Mouse (Mus musculus) liver, embryonic 13.5 days (tissue): ENCODE data around the gene Prdm5. TPM values are rescaled to one million over a fixed set of nuclear protein-coding genes. Genes with fewer than 3 reads are reported as not detected.

Source experiments
- ATAC-seq: fragments of 200-750 bp; cut with Nextera tagmentation; 2 replicates; pipeline ENCODE4 v1.8.0; 2017; ENCODE audit warnings: low read depth, mild to moderate bottlenecking, moderate number of reproducible peaks, moderate library complexity
- DNase-seq: peaks from one replicate; pipeline ENCODE4 v3.0.0; 2022
- H3K27ac ChIP-seq: fragments of 300-500 bp; sonication (generic); 2 replicates; pipeline ENCODE4 v1.5.1; 2015; ENCODE audit warnings: moderate library complexity, mild to moderate bottlenecking, inconsistent platforms
- H3K27me3 ChIP-seq: fragments of 300-500 bp; sonication (generic); 2 replicates; pipeline ENCODE4 v1.6.1; 2015; ENCODE audit warnings: mild to moderate bottlenecking, inconsistent platforms
- H3K36me3 ChIP-seq: fragments of 300-500 bp; sonication (generic); 2 replicates; pipeline ENCODE4 v1.6.1; 2015; ENCODE audit warnings: mild to moderate bottlenecking, inconsistent platforms
- H3K4me1 ChIP-seq: fragments of 300-500 bp; sonication (generic); replicated peaks from 2 replicates; pipeline ENCODE4 v1.6.1; 2015; ENCODE audit warnings: inconsistent platforms
- H3K4me2 ChIP-seq: fragments of 300-500 bp; sonication (generic); 2 replicates; pipeline ENCODE4 v1.6.1; 2015; ENCODE audit warnings: inconsistent platforms, mild to moderate bottlenecking, moderate library complexity
- H3K4me3 ChIP-seq: fragments of 300-500 bp; sonication (generic); replicated peaks from 2 replicates; pipeline ENCODE4 v1.5.1; 2015; ENCODE audit warnings: mild to moderate bottlenecking, inconsistent platforms
- H3K9ac ChIP-seq: fragments of 300-500 bp; sonication (generic); 2 replicates; pipeline ENCODE4 v1.6.1; 2015; ENCODE audit warnings: mild to moderate bottlenecking, inconsistent platforms
- H3K9me3 ChIP-seq: fragments of 300-500 bp; sonication (generic); replicated peaks from 2 replicates; pipeline ENCODE4 v1.6.1; 2016; ENCODE audit warnings: inconsistent platforms
- WGBS: fragments of 180-500 bp; shearing (Covaris S2); methylation state at CpG from one replicate; pipeline ENCODE4 v1.1.7; 2015; ENCODE audit not compliant: insufficient replicate concordance; 5-methylcytosine and 5-hydroxymethylcytosine counted together
- polyA plus RNA-seq: library from polyadenylated mRNA; unstranded; fragments of >200 nt; fragmentation: Nextera tagmentation; extraction: Ambion mirVana; gene quantifications from 2 replicates; pipeline ENCODE4 v1.2.1, GENCODE M21; 2015

The Prdm5 gene
- polyA plus RNA-seq, 1 experiment from 2014 or later: 2.8 TPM

DNA sequence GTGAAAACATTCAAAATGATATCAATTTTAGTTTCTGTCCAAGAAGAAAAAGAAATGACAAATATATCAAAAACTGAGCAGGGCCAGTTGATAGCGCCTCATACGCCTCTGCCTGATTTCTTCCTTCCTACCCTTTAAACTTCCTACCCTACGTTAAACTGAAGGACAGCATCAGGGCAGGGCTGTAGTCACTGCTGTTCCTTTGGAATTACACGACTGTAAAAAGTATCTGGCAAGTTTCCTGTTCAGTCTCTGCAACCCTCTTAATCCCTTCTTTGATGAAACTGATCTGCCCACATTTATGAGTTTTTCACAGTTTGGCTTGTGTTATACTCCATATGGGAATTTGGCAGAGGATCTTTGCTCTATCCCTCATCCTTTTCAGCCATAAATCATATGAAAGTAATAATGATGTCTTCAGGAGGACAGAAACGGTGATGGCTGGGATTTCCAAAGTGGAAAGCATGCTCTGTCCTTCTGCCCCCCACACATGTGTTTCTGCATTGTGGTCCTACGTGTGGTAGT, 93.0 kb downstream of the Prdm5 start:
- H3K27ac ChIP-seq: no peak overlapping the region
- DNase-seq (no peak), ATAC-seq (no peak)
- no peaks in the 10 kb centered on the region for H3K36me3 ChIP-seq
- H3K4me1 ChIP-seq: no peaks in the 10 kb centered on the region
- no peak overlapping the region for H3K4me2 ChIP-seq
- H3K9ac ChIP-seq: no peak overlapping the region
- no peaks in the 10 kb centered on the region for H3K27me3 ChIP-seq
- 68% methylated on average over 6 of the region's 6 CpGs for WGBS
- H3K9me3 ChIP-seq: no peaks in the 10 kb centered on the region
- H3K4me3 ChIP-seq: no peak overlapping the region

DNA sequence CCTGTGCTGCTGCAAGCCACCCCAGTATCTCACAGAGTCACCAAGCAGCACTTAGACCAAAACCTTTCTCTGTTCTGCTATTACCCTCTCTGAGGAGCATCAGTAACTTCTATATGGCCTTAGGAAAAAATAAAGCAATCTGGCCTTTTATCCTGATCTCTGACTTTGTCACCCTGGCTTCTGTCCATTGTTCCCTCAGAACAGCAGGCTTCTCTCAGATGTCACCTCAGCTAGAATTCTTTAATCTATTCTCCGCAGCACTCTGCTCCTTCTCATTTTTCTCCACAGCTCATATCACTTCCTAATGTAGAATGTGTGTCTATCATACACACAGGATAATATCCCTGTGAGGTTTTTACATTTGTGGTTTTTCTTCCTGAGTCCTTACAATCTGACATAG, 99.5 kb downstream of the Prdm5 start:
- H3K4me3 ChIP-seq: no peak overlapping the region
- no peaks in the 10 kb centered on the region for H3K9me3 ChIP-seq
- no peak overlapping the region for H3K4me2 ChIP-seq
- WGBS: 83% methylated on average over 1 of the region's 1 CpGs
- no peak overlapping the region for H3K9ac ChIP-seq
- ATAC-seq (no peak), DNase-seq (no peak)
- H3K36me3 ChIP-seq: 0 out of 2 replicates have a peak, but pooled peaks cover 3% of the 10 kb centered on the region
- no peaks in the 10 kb centered on the region for H3K4me1 ChIP-seq
- no peak overlapping the region for H3K27ac ChIP-seq
- H3K27me3 ChIP-seq: no peaks in the 10 kb centered on the region

DNA sequence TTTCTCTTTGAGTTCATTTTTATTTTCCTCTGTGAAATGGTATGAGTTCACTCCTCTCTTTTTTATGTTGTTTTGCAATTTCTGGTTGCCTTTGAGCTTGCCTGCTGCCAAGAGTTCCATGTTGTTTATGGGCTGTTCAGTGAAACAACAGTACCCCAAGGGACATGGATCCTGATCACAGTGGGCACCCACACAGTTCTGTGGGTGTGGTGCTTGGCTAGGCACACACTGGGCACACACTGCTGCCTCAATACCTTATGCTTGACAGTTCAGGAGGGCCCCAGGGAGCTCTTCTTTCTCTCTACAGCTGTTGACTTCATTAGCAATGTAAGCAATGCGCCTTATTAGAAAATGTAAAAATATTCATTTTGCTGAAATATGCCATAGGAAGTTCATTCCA, 110.0 kb downstream of the Prdm5 start:
- Histone ChIP-seq H3K4me1 (no peaks in the 10 kb centered on the region), H3K27me3 (no peaks in the 10 kb centered on the region), H3K9ac (no peak overlapping the region), H3K4me3 (no peak overlapping the region), H3K27ac (no peak overlapping the region), H3K4me2 (no peak overlapping the region), H3K9me3 (no peaks in the 10 kb centered on the region), H3K36me3 (0 out of 2 replicates have a peak, but pooled peaks cover 5% of the 10 kb centered on the region)
- WGBS: 63% methylated on average over 1 of the region's 1 CpGs
- no peak for ATAC-seq
- no peak for DNase-seq

DNA sequence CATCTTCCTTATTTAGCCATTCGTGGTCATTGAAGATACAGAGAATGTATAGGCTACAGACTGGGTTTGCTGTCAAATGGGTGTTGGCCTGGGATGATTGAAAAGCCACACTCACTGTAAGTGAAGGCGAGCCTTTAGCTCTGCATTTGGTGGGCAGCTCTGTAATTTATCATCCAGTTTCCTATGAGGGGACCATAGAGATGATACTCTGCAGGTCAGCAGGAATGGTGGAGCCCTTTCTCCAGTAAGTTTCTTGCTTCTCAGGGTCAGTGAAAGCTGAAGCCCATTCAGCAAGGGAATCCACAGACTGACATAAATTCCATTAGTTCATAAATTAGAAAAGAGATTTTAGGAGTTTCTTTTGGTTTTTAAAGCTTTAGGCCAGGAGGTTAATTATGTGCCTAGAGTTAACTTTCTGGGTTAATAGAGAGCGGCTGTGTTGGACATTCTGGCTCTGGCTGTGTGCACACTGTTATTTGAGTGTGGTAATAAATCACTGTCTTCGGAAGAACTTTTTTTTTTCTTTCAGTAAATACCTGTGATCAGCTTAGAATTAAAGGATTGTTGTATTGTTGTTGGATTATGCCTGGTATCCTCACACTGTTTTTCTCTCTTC, 113.4 kb downstream of the Prdm5 start:
- Histone ChIP-seq H3K4me3 (no peak overlapping the region), H3K36me3 (0 out of 2 replicates have a peak, but pooled peaks cover 4% of the 10 kb centered on the region), H3K4me2 (no peak overlapping the region), H3K27ac (no peak overlapping the region), H3K9me3 (no peaks in the 10 kb centered on the region), H3K9ac (no peak overlapping the region), H3K4me1 (no peaks in the 10 kb centered on the region), H3K27me3 (no peaks in the 10 kb centered on the region)
- ATAC-seq (no peak), DNase-seq (no peak)
- WGBS: 68% methylated on average over 4 of the region's 4 CpGs

DNA sequence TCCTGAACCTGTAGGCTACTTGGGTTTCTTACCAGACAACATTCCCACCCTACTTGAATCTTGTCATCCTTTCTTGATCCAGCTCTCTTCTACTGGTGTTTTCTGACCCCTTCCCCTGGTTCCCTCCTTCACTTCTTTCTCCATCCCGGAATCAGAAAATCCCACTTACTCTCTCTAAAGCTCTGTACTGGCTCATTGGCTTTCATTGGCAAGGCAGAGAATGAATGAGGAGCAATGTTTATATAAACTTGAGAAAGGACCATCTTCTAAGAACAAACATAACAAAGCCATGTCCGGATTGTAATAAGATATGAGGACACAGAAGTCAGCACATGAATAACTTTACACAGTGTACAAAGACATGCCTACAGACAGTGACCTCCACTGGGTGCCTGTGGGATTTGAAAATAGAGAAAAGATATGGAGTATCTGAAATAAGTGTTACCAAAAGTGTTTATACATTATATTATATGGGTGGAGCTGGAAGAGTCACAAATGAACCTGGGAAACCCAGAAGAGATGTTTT, 127.9 kb downstream of the Prdm5 start:
- no peaks in the 10 kb centered on the region for H3K9me3 ChIP-seq
- H3K27me3 ChIP-seq: no peaks in the 10 kb centered on the region
- ATAC-seq (no peak), DNase-seq (no peak)
- H3K9ac ChIP-seq: no peak overlapping the region
- 66% methylated on average over 2 of the region's 2 CpGs for WGBS
- H3K36me3 ChIP-seq: no peaks in the 10 kb centered on the region
- no peak overlapping the region for H3K27ac ChIP-seq
- H3K4me2 ChIP-seq: no peak overlapping the region
- no peak overlapping the region for H3K4me3 ChIP-seq
- no peaks in the 10 kb centered on the region for H3K4me1 ChIP-seq

DNA sequence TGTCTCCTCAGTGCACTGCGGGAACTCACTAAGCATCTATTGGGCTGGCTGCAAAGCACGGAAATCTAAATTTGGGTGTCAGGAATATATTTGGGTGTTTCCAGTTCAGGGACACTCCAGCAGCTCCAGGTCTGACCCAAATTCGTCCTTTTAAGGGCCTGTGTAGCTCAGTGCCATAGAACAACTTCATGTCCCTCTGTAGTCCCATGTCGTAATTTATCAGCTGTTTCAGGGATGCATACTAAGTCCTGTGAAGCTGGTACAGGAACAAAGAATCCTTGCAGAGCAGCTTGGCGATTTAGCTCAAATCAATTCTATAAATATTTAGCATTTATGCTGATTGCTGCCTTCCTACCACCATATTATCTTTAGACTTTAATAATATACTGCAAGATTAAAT, 136.6 kb downstream of the Prdm5 start:
- 66% methylated on average over 5 of the region's 5 CpGs for WGBS
- Histone ChIP-seq H3K36me3 (no peaks in the 10 kb centered on the region), H3K4me1 (no peaks in the 10 kb centered on the region), H3K4me3 (no peak overlapping the region), H3K9ac (no peak overlapping the region), H3K9me3 (no peaks in the 10 kb centered on the region), H3K4me2 (no peak overlapping the region), H3K27ac (no peak overlapping the region), H3K27me3 (no peaks in the 10 kb centered on the region)
- DNase-seq (no peak), ATAC-seq (no peak)

DNA sequence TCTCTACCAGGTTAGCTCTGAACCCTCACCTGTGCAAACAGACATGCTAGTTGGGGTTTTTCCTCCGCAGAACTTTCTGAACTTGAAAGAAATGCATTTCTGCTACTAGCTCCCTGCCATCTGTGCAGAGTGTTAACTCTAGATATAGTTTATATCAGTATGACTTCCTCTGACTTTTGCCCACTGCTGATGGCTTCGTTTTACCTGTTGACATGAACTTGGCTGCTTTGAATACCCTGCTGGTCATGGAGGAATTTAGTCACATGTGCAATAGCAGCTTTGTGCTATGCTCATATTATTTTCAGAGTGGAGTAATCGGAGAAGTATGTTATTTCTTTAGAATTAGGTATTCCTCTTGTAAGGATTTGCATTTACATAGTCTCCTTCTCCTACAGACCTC, 142.9 kb downstream of the Prdm5 start:
- H3K9me3 ChIP-seq: no peaks in the 10 kb centered on the region
- DNase-seq: no peak
- ATAC-seq: no peak
- 48% methylated on average over 3 of the region's 3 CpGs for WGBS
- no peak overlapping the region for H3K27ac ChIP-seq
- no peak overlapping the region for H3K9ac ChIP-seq
- no peaks in the 10 kb centered on the region for H3K27me3 ChIP-seq
- no peaks in the 10 kb centered on the region for H3K4me1 ChIP-seq
- H3K4me2 ChIP-seq: no peak overlapping the region
- no peaks in the 10 kb centered on the region for H3K36me3 ChIP-seq
- H3K4me3 ChIP-seq: no peak overlapping the region

DNA sequence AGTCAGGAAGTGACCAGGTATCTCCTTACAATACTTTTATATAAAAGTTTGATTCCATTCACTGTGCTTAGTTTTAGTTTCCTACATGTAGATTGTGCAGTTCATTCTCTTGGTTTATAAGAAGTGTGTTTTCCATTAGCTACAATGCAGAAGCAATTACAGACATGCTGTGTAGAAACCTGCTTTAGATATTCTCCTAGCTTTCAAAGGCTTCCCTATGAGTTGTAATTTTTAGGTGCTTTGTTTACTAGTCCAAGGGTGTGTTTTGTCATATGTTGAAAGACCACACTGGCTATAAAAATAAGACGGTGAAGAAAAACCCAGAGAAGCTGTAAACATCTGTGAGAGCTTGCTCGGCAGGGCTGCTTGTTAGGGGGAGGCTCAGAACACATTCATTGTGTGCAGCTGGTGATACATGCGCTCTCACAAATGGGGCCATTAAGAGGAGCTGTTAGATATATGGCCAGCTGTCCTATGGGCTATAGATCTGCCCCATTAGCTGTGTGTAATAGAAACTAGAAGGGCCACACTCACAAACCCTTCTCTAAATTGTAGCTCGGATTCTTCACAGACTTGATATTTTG, 144.8 kb downstream of the Prdm5 start:
- H3K27ac ChIP-seq: no peak overlapping the region
- DNase-seq (no peak), ATAC-seq (no peak)
- H3K36me3 ChIP-seq: no peaks in the 10 kb centered on the region
- no peaks in the 10 kb centered on the region for H3K9me3 ChIP-seq
- H3K4me2 ChIP-seq: no peak overlapping the region
- 75% methylated on average over 4 of the region's 4 CpGs for WGBS
- H3K9ac ChIP-seq: no peak overlapping the region
- no peaks in the 10 kb centered on the region for H3K27me3 ChIP-seq
- H3K4me3 ChIP-seq: no peak overlapping the region
- H3K4me1 ChIP-seq: no peaks in the 10 kb centered on the region

DNA sequence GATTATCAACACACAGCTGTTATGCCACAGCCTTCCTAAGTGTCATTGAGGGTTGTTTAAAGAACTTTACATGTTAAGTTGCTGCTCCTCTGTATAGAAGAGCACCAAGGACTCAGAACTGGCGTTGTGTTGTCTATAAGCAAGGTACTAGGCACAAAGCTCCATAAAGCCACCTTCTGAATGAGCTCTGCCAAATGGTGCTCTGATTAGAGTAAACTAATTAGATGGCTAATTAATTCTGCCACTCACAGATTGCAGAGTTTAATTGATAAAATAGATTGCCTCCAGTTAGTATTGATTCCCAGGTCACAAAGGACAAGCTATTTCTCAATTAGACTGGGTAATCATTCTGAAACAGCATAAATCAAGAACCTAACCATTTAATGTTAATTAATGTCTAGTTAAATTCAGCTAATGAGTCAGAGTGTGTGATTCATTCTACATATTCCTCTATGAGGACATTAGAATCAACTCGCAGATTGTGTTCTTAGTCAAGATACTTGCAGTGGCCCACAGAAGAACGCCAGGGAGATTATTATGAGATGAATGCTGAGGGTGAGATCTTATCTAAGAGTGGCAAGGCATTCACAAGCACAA, 147.0 kb downstream of the Prdm5 start:
- Histone ChIP-seq H3K27ac (no peak overlapping the region), H3K36me3 (no peaks in the 10 kb centered on the region), H3K4me2 (no peak overlapping the region), H3K9me3 (no peaks in the 10 kb centered on the region), H3K4me3 (no peak overlapping the region), H3K27me3 (no peaks in the 10 kb centered on the region), H3K9ac (no peak overlapping the region), H3K4me1 (no peaks in the 10 kb centered on the region)
- DNase-seq (no peak), ATAC-seq (no peak)
- 57% methylated on average over 3 of the region's 3 CpGs for WGBS

DNA sequence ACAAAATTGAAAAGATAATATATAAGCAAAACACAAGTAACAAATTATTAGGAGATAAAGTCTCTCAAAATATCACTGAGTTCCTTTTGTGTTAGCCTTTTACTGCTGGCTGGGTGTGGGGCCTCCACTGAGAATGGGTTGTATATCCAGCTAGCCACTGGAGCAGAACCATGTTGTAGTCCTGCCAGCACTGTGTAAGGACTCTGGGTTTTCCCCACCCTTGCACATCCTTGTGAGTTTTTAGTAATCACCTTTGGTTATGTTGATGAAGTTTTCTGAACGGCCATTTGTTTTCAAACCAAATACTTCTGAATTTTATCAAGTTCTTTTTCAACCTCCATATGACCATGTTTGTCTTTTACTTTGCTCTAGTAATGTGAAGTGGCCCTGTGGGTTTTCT, 151.7 kb downstream of the Prdm5 start:
- H3K9me3 ChIP-seq: no peaks in the 10 kb centered on the region
- H3K27ac ChIP-seq: no peak overlapping the region
- no peaks in the 10 kb centered on the region for H3K36me3 ChIP-seq
- WGBS: 69% methylated on average over 1 of the region's 1 CpGs
- DNase-seq (no peak), ATAC-seq (no peak)
- no peak overlapping the region for H3K4me2 ChIP-seq
- H3K9ac ChIP-seq: no peak overlapping the region
- H3K4me1 ChIP-seq: no peaks in the 10 kb centered on the region
- no peak overlapping the region for H3K4me3 ChIP-seq
- H3K27me3 ChIP-seq: no peaks in the 10 kb centered on the region

DNA sequence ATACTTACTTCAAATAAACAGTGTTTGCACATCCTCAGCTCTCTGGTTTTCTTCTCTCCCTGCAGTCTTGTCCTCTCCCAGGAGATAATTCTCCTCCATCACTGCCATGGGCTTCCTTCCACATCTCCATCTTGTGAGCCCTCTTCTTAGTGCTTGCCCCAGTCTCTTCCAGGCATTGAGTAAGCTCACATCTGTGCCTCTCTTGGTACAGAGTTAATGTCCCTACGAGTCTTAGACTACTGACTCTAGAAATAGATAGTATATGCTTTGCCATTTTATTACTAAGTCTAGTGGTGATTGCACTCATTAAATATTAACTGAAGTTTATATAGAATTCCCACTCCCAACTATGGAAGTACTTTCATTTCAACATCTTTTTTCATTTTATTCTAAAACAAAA, 154.0 kb downstream of the Prdm5 start:
- ATAC-seq (no peak), DNase-seq (no peak)
- Histone ChIP-seq H3K27ac (no peak overlapping the region), H3K4me3 (no peak overlapping the region), H3K4me1 (no peaks in the 10 kb centered on the region), H3K27me3 (no peaks in the 10 kb centered on the region), H3K9ac (no peak overlapping the region), H3K4me2 (no peak overlapping the region), H3K36me3 (no peaks in the 10 kb centered on the region), H3K9me3 (no peaks in the 10 kb centered on the region)
- 51% methylated on average over 1 of the region's 1 CpGs for WGBS
